Comparison of ENCODE assay signal across 14 mouse cellular contexts in the genomic region with DNA sequence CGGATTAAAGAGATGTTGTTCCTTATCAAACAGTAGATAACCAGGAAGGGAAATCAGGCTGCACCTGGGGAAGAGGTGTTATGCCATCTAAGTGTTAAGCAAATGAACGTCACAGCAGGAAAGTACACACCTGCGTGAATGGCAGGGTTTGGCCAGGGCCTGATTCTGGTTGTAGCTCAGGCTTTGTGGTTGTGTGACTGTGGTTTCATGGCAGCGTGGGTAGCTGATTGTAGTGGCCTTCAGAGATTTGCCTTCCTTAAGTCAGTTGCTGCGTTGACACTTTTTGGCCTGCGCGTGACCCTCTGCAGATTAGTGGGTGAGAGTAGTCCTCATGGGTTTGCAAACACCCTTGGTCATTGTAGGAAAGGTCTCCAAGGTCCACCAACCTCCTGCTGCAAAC.
DNase-seq lines count a peak whose midpoint lies in the region; ATAC-seq and TF ChIP-seq lines count a peak whose summit lies in the region.
"Had no signal": no experiment of that assay in that cellular context is flagged by ENCODE, and none has a peak within 500 bp of the region (broad histone marks: within the 10 kb centered on the region; RNA-seq: fewer than 3 reads in every experiment).

No protein-coding gene starts in this region.

- H3K4me1 ChIP-seq in heart, embryonic 12.5 days (replicated peaks), result peaks cover 56% of the 10 kb centered on the region
- peaks cover 0 to 25% of the 10 kb centered on the region in 2 experiments; a peak in 3 of 4 replicates for H3K4me1 ChIP-seq in liver, embryonic 14.5 days (replicated peaks; ENCODE audit: control insufficient read depth in 2 of 2, insufficient read depth in 2 of 2, low read length in 1 of 2)

- no peak overlapping the region for H3K27ac ChIP-seq in heart, embryonic 12.5 days (ENCODE audit: poor library complexity, severe bottlenecking)
- H3K27ac ChIP-seq in liver, embryonic 14.5 days, result peak overlapping the region; percentile 29
- H3K27ac ChIP-seq: heart, embryonic 15.5 days; midbrain, embryonic 12.5 days had no signal

- no peaks in the 10 kb centered on the region for H3K27me3 ChIP-seq in heart, embryonic 12.5 days (replicated peaks)
- H3K27me3 ChIP-seq in liver, embryonic 14.5 days (ENCODE audit: control insufficient read depth, insufficient read depth, low read length), result no peaks in the 10 kb centered on the region
- no peaks in the 10 kb centered on the region; the same call in 1 of the 2 replicates for H3K27me3 ChIP-seq in splenic B cell, adult 2 months (ENCODE audit: control insufficient read depth, insufficient read depth, low read length, poor library complexity, severe bottlenecking)
- H3K27me3 ChIP-seq: heart, embryonic 15.5 days; Patski had no signal

- no peak for DNase-seq in heart, postnatal 10 days
- peak; percentile 55 for DNase-seq in induced T-regulatory cell, adult 2 months (ENCODE audit: low read depth)
- DNase-seq in liver, embryonic 14.5 days (ENCODE audit: low read depth in 3 of 3, low spot score in 3 of 3), result no peak
- peak; percentile 23 for DNase-seq in splenic B cell, adult 2 months (ENCODE audit: low read depth, low spot score)
- DNase-seq in adrenal gland, postnatal 25 days, result no peak
- no peak for DNase-seq in cerebellum, postnatal 10 days
- no peak for DNase-seq in gastrocnemius, postnatal 25 days
- DNase-seq: cerebellum, adult 8-10 months; left cerebral cortex, postnatal 4 days; right cerebral cortex, postnatal 14 days had no signal

- intact Hi-C loops in heart, postnatal 10 days (cut with DNase I), result no loop called here

- 45% methylated on average over 7 of the region's 7 CpGs for WGBS in heart, embryonic 12.5 days
- 19% methylated on average over 7 of the region's 7 CpGs for WGBS in liver, embryonic 14.5 days (ENCODE audit: insufficient replicate concordance)

- no peak overlapping the region for H3K9ac ChIP-seq in heart, embryonic 12.5 days
- H3K9ac ChIP-seq in liver, embryonic 14.5 days (replicated peaks), result no peak overlapping the region
- H3K9ac ChIP-seq: heart, embryonic 15.5 days; midbrain, embryonic 12.5 days had no signal

- H3K4me3 ChIP-seq in heart, embryonic 12.5 days, result no peak overlapping the region
- H3K4me3 ChIP-seq in liver, embryonic 14.5 days (ENCODE audit: insufficient read depth in 1 of 2, low read depth in 2 of 2, low read length in 2 of 2), result no peak overlapping the region
- H3K4me3 ChIP-seq: heart, embryonic 15.5 days; midbrain, embryonic 12.5 days had no signal

- ATAC-seq in heart, embryonic 12.5 days (ENCODE audit: insufficient number of reproducible peaks, low FRiP score), result no peak
- ATAC-seq in liver, embryonic 14.5 days (ENCODE audit: insufficient read depth), result no peak

- TF ChIP-seq CTCF in liver, embryonic 14.5 days (IDR thresholded peaks at IDR 0.05; ENCODE audit: low read depth), result no peak

- peak overlapping the region; percentile 54; the same call in 1 of the 2 replicates for H3K4me2 ChIP-seq in heart, embryonic 12.5 days
- no peak overlapping the region for H3K4me2 ChIP-seq in liver, embryonic 14.5 days (ENCODE audit: low read depth)
- H3K4me2 ChIP-seq: midbrain, embryonic 12.5 days had no signal

- no peaks in the 10 kb centered on the region for H3K36me3 ChIP-seq in heart, embryonic 12.5 days
- H3K36me3 ChIP-seq in liver, embryonic 14.5 days (replicated peaks; ENCODE audit: control insufficient read depth, insufficient read depth, low read depth), result no peaks in the 10 kb centered on the region
- H3K36me3 ChIP-seq in splenic B cell, adult 2 months (ENCODE audit: control insufficient read depth, insufficient read depth, low read length, poor library complexity, severe bottlenecking), result no peaks in the 10 kb centered on the region
- H3K36me3 ChIP-seq: heart, embryonic 15.5 days; midbrain, embryonic 12.5 days had no signal

- H3K9me3 ChIP-seq in heart, embryonic 12.5 days (replicated peaks), result no peaks in the 10 kb centered on the region
- H3K9me3 ChIP-seq in liver, embryonic 14.5 days (ENCODE audit: control insufficient read depth, low read length), result no peaks in the 10 kb centered on the region
- H3K9me3 ChIP-seq: heart, embryonic 15.5 days; midbrain, embryonic 12.5 days had no signal

- TF ChIP-seq EP300 in liver, embryonic 14.5 days (IDR thresholded peaks at IDR 0.05; ENCODE audit: low read depth), result no peak

Comparison
In these comparisons a context has a peak if more than half of its experiments do, and no peak if none do; other contexts are left out.
1. DNase-seq: peak in induced T-regulatory cell, adult 2 months (single experiment) and splenic B cell, adult 2 months (single experiment); none in heart, postnatal 10 days (0 of 2), liver, embryonic 14.5 days (0 of 3), adrenal gland, postnatal 25 days (single experiment), cerebellum, postnatal 10 days (0 of 2) and gastrocnemius, postnatal 25 days (single experiment).